Mouse (Mus musculus) urinary bladder, postnatal 14 days (tissue): Measurements from ENCODE around the gene Lrrc58.

ENCODE experiments used
- DNase-seq: peaks from one replicate; pipeline ENCODE4 v3.0.0; 2021; ENCODE audit warnings: low spot score

The Lrrc58 gene

GRCm38 (mm10) chr16:37929006-37929405, 60.8 kb downstream of the Lrrc58 start:
- DNase-seq: no peak

- no peak for DNase-seq
Observed at GRCm38 (mm10) chr16:37929626-37930025, 61.4 kb downstream of the Lrrc58 start.

GRCm38 (mm10) chr16:37934932-37935331, 66.7 kb downstream of the Lrrc58 start:
- no peak for DNase-seq

GRCm38 (mm10) chr16:37937276-37937675, 69.1 kb downstream of the Lrrc58 start:
- no peak for DNase-seq
